Mouse (Mus musculus): ENCODE data around the gene Gm12258. TPM values are rescaled to one million over a fixed set of nuclear protein-coding genes. Genes with fewer than 3 reads are reported as not detected.

Gm12258 gene
- polyA plus RNA-seq, 1 experiment from 2014 or later = 19.9 TPM

DNA sequence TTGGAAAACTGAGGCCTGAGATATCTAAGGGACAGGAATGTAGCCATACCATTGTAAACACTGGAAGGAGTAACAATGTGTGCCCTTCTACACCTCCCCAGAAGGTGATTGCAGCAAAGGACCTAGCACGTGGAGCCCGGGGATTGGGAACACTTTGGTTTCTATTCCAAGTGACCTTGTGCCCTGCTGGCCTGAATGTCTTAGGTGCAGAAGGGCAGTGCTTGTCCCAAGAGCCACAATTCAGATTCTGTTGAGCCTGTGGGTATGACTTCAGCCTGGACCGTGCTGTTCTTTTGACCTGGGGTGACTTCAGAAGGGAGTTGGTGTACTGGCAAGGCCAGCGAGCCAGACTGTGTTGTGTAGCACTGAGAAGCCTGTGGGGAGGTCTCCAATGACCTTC is 24.0 kb downstream of the Gm12258 start:
- Histone ChIP-seq H3K9me3 (ENCODE audit: control insufficient read depth, low read length) (no peaks in the 10 kb centered on the region), H3K9ac (ENCODE audit: low read length) (no peak overlapping the region), H3K4me3 (ENCODE audit: low read depth, low read length) (no peak overlapping the region), H3K27me3 (ENCODE audit: control insufficient read depth, insufficient read depth, low read length) (no peaks in the 10 kb centered on the region), H3K27ac (ENCODE audit: low read depth, low read length) (no peak overlapping the region), H3K36me3 (ENCODE audit: control insufficient read depth, insufficient read depth, low read length) (no peaks in the 10 kb centered on the region), H3K4me2 (ENCODE audit: low read depth) (no peak overlapping the region), H3K4me1 (ENCODE audit: control insufficient read depth, insufficient read depth, low read length) (peaks cover 7% of the 10 kb centered on the region; the same call in 1 of the 2 replicates)
- no peak for DNase-seq (ENCODE audit: low spot score)
- ATAC-seq (ENCODE audit: insufficient read depth, low FRiP score, low TSS enrichment) = no peak
- WGBS = 87% methylated on average over 4 of the region's 4 CpGs

DNA sequence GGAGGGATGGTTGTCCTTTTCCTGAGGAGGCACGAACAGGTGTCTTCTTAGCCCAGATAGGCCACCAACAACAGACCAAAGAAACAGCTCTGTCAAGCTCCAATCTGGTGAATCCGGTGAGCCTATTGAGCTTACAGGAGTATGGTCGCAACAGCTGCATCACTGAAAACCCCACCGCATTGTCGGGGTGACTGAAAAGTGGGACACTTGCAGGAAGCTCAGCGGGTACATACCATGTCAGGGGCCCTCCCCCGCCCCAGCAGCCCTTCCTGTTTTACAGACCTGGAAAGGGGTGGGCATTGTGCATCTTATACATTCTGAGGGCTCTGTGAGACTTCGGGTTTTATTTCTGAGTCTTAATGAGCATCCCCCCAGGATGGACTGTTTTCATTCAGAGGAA is 36.8 kb downstream of the Gm12258 start:
- Histone ChIP-seq H3K27ac (ENCODE audit: low read depth, low read length) (no peak overlapping the region), H3K9me3 (ENCODE audit: control insufficient read depth, low read length) (no peaks in the 10 kb centered on the region), H3K9ac (ENCODE audit: low read length) (no peak overlapping the region), H3K4me1 (ENCODE audit: control insufficient read depth, insufficient read depth, low read length) (no peaks in the 10 kb centered on the region), H3K4me3 (ENCODE audit: low read depth, low read length) (no peak overlapping the region), H3K36me3 (ENCODE audit: control insufficient read depth, insufficient read depth, low read length) (no peaks in the 10 kb centered on the region; the same call in 1 of the 2 replicates), H3K4me2 (ENCODE audit: low read depth) (no peak overlapping the region), H3K27me3 (ENCODE audit: control insufficient read depth, insufficient read depth, low read length) (no peaks in the 10 kb centered on the region)
- 86% methylated on average over 8 of the region's 8 CpGs for WGBS
- DNase-seq (ENCODE audit: low spot score) = no peak
- no peak for ATAC-seq (ENCODE audit: insufficient read depth, low FRiP score, low TSS enrichment)

DNA sequence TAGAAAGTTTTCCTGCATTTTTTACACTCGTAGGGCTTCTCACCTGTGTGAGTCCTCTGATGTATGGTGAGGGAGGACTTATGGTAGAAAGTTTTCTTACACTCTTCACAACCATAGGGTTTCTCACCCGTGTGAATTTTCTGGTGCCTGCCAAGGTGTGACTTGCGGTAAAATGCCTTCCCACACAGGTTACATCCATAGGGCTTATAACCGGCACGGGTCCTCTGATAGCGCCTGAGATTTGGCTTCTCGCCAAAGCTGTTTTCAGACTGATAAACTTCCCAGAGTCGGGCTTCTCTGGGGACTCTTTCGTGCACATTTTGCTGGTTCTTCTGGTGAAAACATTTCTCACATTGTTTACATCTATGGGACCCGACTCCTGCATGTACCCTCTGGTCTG is 43.6 kb downstream of the Gm12258 start:
- Histone ChIP-seq H3K27me3 (ENCODE audit: control insufficient read depth, insufficient read depth, low read length) (no peaks in the 10 kb centered on the region), H3K9me3 (ENCODE audit: control insufficient read depth, low read length) (no peaks in the 10 kb centered on the region), H3K4me3 (ENCODE audit: low read depth, low read length) (no peak overlapping the region), H3K4me2 (ENCODE audit: low read depth) (no peak overlapping the region), H3K36me3 (ENCODE audit: control insufficient read depth, insufficient read depth, low read length) (peaks cover 8% of the 10 kb centered on the region), H3K4me1 (ENCODE audit: control insufficient read depth, insufficient read depth, low read length) (no peaks in the 10 kb centered on the region), H3K27ac (ENCODE audit: low read depth, low read length) (no peak overlapping the region), H3K9ac (ENCODE audit: low read length) (no peak overlapping the region)
- 96% methylated on average over 10 of the region's 10 CpGs for WGBS
- DNase-seq (ENCODE audit: low spot score) (no peak), ATAC-seq (ENCODE audit: insufficient read depth, low FRiP score, low TSS enrichment) (no peak)

- no peak overlapping the region for H3K4me2 ChIP-seq (ENCODE audit: low read depth)
- ATAC-seq (ENCODE audit: insufficient read depth, low FRiP score, low TSS enrichment) (no peak), DNase-seq (ENCODE audit: low spot score) (no peak)
- no peaks in the 10 kb centered on the region for H3K9me3 ChIP-seq (ENCODE audit: control insufficient read depth, low read length)
- H3K36me3 ChIP-seq (ENCODE audit: control insufficient read depth, insufficient read depth, low read length) = peaks cover 8% of the 10 kb centered on the region
- no peak overlapping the region for H3K9ac ChIP-seq (ENCODE audit: low read length)
- 63% methylated on average over 6 of the region's 6 CpGs for WGBS
- no peak overlapping the region for H3K4me3 ChIP-seq (ENCODE audit: low read depth, low read length)
- H3K27me3 ChIP-seq (ENCODE audit: control insufficient read depth, insufficient read depth, low read length) = no peaks in the 10 kb centered on the region
- H3K27ac ChIP-seq (ENCODE audit: low read depth, low read length) = no peak overlapping the region
- H3K4me1 ChIP-seq (ENCODE audit: control insufficient read depth, insufficient read depth, low read length) = no peaks in the 10 kb centered on the region
Measured at GRCm38 (mm10) chr11:58894456-58894855, 47.5 kb downstream of the Gm12258 start.

DNA sequence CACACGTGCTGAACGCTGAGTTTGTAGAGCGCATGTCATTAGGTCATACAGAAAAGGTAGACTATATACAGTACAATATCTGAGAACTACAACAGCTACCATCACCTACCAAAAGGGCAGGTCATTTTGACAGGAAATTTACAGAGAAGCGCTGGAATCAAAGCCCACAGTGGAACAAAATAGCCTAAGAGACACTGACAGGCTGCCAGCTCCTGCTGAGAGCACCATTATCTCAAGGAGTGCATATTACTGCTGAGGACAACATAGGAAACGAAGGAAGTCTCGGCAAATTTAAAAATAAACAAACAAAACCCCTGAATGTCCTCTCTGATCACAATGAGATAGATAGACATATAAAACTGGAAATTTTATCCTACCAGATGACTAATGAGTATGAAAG is 50.5 kb downstream of the Gm12258 start:
- ATAC-seq (ENCODE audit: insufficient read depth, low FRiP score, low TSS enrichment) (no peak), DNase-seq (ENCODE audit: low spot score) (no peak)
- 85% methylated on average over 6 of the region's 6 CpGs for WGBS

DNA sequence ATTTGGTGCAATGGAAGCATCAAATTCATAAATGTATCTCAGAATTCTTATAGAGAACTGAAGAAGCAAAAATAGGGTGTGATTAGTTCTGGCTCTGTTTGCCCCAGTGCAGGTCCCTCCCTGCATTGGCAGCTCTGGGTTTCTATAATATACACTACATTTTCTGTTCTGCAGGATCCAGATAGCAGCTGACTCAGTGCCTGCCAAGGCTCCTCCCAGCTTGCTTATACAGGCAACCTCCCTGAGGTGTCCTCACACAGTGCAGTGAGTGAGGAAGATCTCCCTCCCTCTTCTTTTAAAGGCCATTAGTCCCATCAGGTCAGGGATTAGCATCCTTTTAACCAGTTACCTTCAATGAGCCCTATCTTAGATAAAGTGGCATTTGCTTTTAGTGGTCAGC is 54.1 kb downstream of the Gm12258 start:
- no peak overlapping the region for H3K27ac ChIP-seq (ENCODE audit: low read depth, low read length)
- H3K27me3 ChIP-seq (ENCODE audit: control insufficient read depth, insufficient read depth, low read length) = no peaks in the 10 kb centered on the region
- ATAC-seq (ENCODE audit: insufficient read depth, low FRiP score, low TSS enrichment) (no peak), DNase-seq (ENCODE audit: low spot score) (no peak)
- H3K36me3 ChIP-seq (ENCODE audit: control insufficient read depth, insufficient read depth, low read length) = no peaks in the 10 kb centered on the region
- H3K4me1 ChIP-seq (ENCODE audit: control insufficient read depth, insufficient read depth, low read length) = peaks cover 6% of the 10 kb centered on the region; the same call in 1 of the 2 replicates
- H3K4me2 ChIP-seq (ENCODE audit: low read depth) = no peak overlapping the region
- no peak overlapping the region for H3K9ac ChIP-seq (ENCODE audit: low read length)
- H3K9me3 ChIP-seq (ENCODE audit: control insufficient read depth, low read length) = no peaks in the 10 kb centered on the region
- H3K4me3 ChIP-seq (ENCODE audit: low read depth, low read length) = no peak overlapping the region

More for the DNA sequence above, 50.5 kb downstream of the Gm12258 start:
- no peaks in the 10 kb centered on the region for H3K36me3 ChIP-seq (ENCODE audit: control insufficient read depth, insufficient read depth, low read length)
- H3K4me2 ChIP-seq (ENCODE audit: low read depth) = no peak overlapping the region
- no peaks in the 10 kb centered on the region for H3K27me3 ChIP-seq (ENCODE audit: control insufficient read depth, insufficient read depth, low read length)
- no peaks in the 10 kb centered on the region for H3K4me1 ChIP-seq (ENCODE audit: control insufficient read depth, insufficient read depth, low read length)
- no peak overlapping the region for H3K9ac ChIP-seq (ENCODE audit: low read length)
- H3K4me3 ChIP-seq (ENCODE audit: low read depth, low read length) = no peak overlapping the region
- H3K9me3 ChIP-seq (ENCODE audit: control insufficient read depth, low read length) = no peaks in the 10 kb centered on the region
- no peak overlapping the region for H3K27ac ChIP-seq (ENCODE audit: low read depth, low read length)

GRCm38 (mm10) chr11:58903511-58904409 is 56.8 kb downstream of the Gm12258 start, which contains the start of gene Zfp39:
Zfp39 (minus strand) TSS chr11:58904225.
- ATAC-seq (ENCODE audit: insufficient read depth, low FRiP score, low TSS enrichment) (peak; percentile 99), DNase-seq (ENCODE audit: low spot score) (peak; percentile 95)
- WGBS = under 1% methylated on average over 40 of the region's 40 CpGs
- H3K4me1 ChIP-seq (ENCODE audit: control insufficient read depth, insufficient read depth, low read length) = peaks cover 6% of the 10 kb centered on the region; the same call in 1 of the 2 replicates
- no peaks in the 10 kb centered on the region for H3K27me3 ChIP-seq (ENCODE audit: control insufficient read depth, insufficient read depth, low read length)
- peak within 1 kb of the TSS; percentile 76 for H3K4me3 ChIP-seq (ENCODE audit: low read depth, low read length)
- H3K9me3 ChIP-seq (ENCODE audit: control insufficient read depth, low read length) = no peaks in the 10 kb centered on the region
- peak within 1 kb of the TSS; percentile 68 for H3K27ac ChIP-seq (ENCODE audit: low read depth, low read length)
- H3K36me3 ChIP-seq (ENCODE audit: control insufficient read depth, insufficient read depth, low read length) = no peaks in the 10 kb centered on the region
- peak within 1 kb of the TSS; percentile 91 for H3K9ac ChIP-seq (ENCODE audit: low read length)
- peak within 1 kb of the TSS; percentile 93 for H3K4me2 ChIP-seq (ENCODE audit: low read depth)

DNA sequence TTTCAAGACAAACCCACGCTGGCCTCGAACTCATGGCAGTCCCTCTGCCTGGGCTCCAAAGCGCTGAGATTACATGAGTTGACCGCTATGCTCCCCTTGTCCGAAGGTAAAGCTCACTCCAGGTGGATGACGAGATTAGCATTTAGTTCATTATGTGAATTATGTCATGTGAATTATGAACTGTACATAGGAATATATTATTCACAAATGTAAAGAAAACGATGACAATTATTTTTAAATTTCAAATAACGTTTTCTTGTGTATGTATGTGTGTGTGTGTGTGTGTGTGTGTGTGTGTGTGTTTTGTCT is 57.4 kb downstream of the Gm12258 start:
- Histone ChIP-seq H3K9ac (ENCODE audit: low read length) (no peak overlapping the region), H3K9me3 (ENCODE audit: control insufficient read depth, low read length) (no peaks in the 10 kb centered on the region), H3K4me1 (ENCODE audit: control insufficient read depth, insufficient read depth, low read length) (peaks cover 6% of the 10 kb centered on the region; the same call in 1 of the 2 replicates), H3K36me3 (ENCODE audit: control insufficient read depth, insufficient read depth, low read length) (no peaks in the 10 kb centered on the region), H3K4me3 (ENCODE audit: low read depth, low read length) (peak overlapping the region; percentile 76), H3K4me2 (ENCODE audit: low read depth) (peak overlapping the region; percentile 49), H3K27ac (ENCODE audit: low read depth, low read length) (no peak overlapping the region), H3K27me3 (ENCODE audit: control insufficient read depth, insufficient read depth, low read length) (no peaks in the 10 kb centered on the region)
- ATAC-seq (ENCODE audit: insufficient read depth, low FRiP score, low TSS enrichment) (0 out of 2 replicates have a peak, but pooled peaks have one; percentile 27), DNase-seq (ENCODE audit: low spot score) (no peak)
- WGBS = 6% methylated on average over 8 of the region's 8 CpGs

- Histone ChIP-seq H3K36me3 (ENCODE audit: control insufficient read depth, insufficient read depth, low read length) (no peaks in the 10 kb centered on the region), H3K27me3 (ENCODE audit: control insufficient read depth, insufficient read depth, low read length) (no peaks in the 10 kb centered on the region), H3K27ac (ENCODE audit: low read depth, low read length) (no peak overlapping the region), H3K9me3 (ENCODE audit: control insufficient read depth, low read length) (no peaks in the 10 kb centered on the region), H3K4me1 (ENCODE audit: control insufficient read depth, insufficient read depth, low read length) (peaks cover 6% of the 10 kb centered on the region; the same call in 1 of the 2 replicates), H3K4me3 (ENCODE audit: low read depth, low read length) (no peak overlapping the region), H3K9ac (ENCODE audit: low read length) (no peak overlapping the region), H3K4me2 (ENCODE audit: low read depth) (no peak overlapping the region)
- ATAC-seq (ENCODE audit: insufficient read depth, low FRiP score, low TSS enrichment) (no peak), DNase-seq (ENCODE audit: low spot score) (peak; percentile 32)
- WGBS = 45% methylated on average over 6 of the region's 6 CpGs
Measured at GRCm38 (mm10) chr11:58904838-58905237, 57.9 kb downstream of the Gm12258 start.

All from neural tube, embryonic 11.5 days (tissue).